Mouse (Mus musculus) neural tube, embryonic 13.5 days (tissue): ENCODE data around the gene Snhg11. TPM values are rescaled to one million over a fixed set of nuclear protein-coding genes. Genes with fewer than 3 reads are reported as not detected.

ENCODE experiments used
- ATAC-seq: fragments of 200-750 bp; cut with Nextera tagmentation; 2 replicates; pipeline ENCODE4 v1.8.0; 2017; ENCODE audit warnings: low read depth, mild to moderate bottlenecking, moderate TSS enrichment, moderate library complexity
- H3K27ac ChIP-seq: fragments of 300-500 bp; sonication (generic); replicated peaks from 2 replicates; pipeline ENCODE4 v1.5.1; 2015; ENCODE audit warnings: moderate library complexity, mild to moderate bottlenecking, inconsistent platforms
- H3K27me3 ChIP-seq: fragments of 300-500 bp; sonication (generic); 2 replicates; pipeline ENCODE4 v1.6.1; 2015; ENCODE audit warnings: mild to moderate bottlenecking, inconsistent platforms
- H3K36me3 ChIP-seq: fragments of 300-500 bp; sonication (generic); 2 replicates; pipeline ENCODE4 v1.6.1; 2015; ENCODE audit warnings: mild to moderate bottlenecking, inconsistent platforms
- H3K4me1 ChIP-seq: fragments of 300-500 bp; sonication (generic); replicated peaks from 2 replicates; pipeline ENCODE4 v1.6.1; 2015; ENCODE audit warnings: inconsistent platforms
- H3K4me2 ChIP-seq: fragments of 300-500 bp; sonication (generic); 2 replicates; pipeline ENCODE4 v1.6.1; 2015; ENCODE audit warnings: inconsistent platforms, mild to moderate bottlenecking, moderate library complexity
- H3K4me3 ChIP-seq: fragments of 300-500 bp; sonication (generic); 2 replicates; pipeline ENCODE4 v1.5.1; 2015; ENCODE audit warnings: mild to moderate bottlenecking, inconsistent platforms
- H3K9ac ChIP-seq: fragments of 300-500 bp; sonication (generic); 2 replicates; pipeline ENCODE4 v1.6.1; 2015; ENCODE audit warnings: moderate library complexity, mild to moderate bottlenecking, inconsistent platforms
- H3K9me3 ChIP-seq: fragments of 300-500 bp; sonication (generic); 2 replicates; pipeline ENCODE4 v1.6.1; 2016; ENCODE audit warnings: inconsistent platforms
- WGBS: fragments of 180-500 bp; shearing (Covaris S2); methylation state at CpG from one replicate; pipeline ENCODE4 v1.1.7; 2015; 5-methylcytosine and 5-hydroxymethylcytosine counted together
- polyA plus RNA-seq: library from polyadenylated mRNA; unstranded; fragments of >200 nt; fragmentation: Nextera tagmentation; extraction: Ambion mirVana; gene quantifications from 2 replicates; pipeline ENCODE4 v1.2.1, GENCODE M21; 2015

The Snhg11 gene
- polyA plus RNA-seq, 1 experiment from 2014 or later = 687 TPM

GRCm38 (mm10) chr2:158356121-158356520, 19.3 kb upstream of the Snhg11 start:
- H3K4me2 ChIP-seq = no peak overlapping the region
- H3K27me3 ChIP-seq = no peaks in the 10 kb centered on the region
- WGBS = 88% methylated on average over 5 of the region's 5 CpGs
- H3K9me3 ChIP-seq = no peaks in the 10 kb centered on the region
- no peak overlapping the region for H3K27ac ChIP-seq
- H3K9ac ChIP-seq = no peak overlapping the region
- ATAC-seq = no peak
- peaks cover 89% of the 10 kb centered on the region for H3K36me3 ChIP-seq
- no peak overlapping the region for H3K4me3 ChIP-seq
- H3K4me1 ChIP-seq = peaks cover 31% of the 10 kb centered on the region

GRCm38 (mm10) chr2:158359757-158360620, 15.4 kb upstream of the Snhg11 start:
- H3K27ac ChIP-seq = 0 out of 2 replicates have a peak overlapping the region, but pooled peaks have one; percentile 82

DNA sequence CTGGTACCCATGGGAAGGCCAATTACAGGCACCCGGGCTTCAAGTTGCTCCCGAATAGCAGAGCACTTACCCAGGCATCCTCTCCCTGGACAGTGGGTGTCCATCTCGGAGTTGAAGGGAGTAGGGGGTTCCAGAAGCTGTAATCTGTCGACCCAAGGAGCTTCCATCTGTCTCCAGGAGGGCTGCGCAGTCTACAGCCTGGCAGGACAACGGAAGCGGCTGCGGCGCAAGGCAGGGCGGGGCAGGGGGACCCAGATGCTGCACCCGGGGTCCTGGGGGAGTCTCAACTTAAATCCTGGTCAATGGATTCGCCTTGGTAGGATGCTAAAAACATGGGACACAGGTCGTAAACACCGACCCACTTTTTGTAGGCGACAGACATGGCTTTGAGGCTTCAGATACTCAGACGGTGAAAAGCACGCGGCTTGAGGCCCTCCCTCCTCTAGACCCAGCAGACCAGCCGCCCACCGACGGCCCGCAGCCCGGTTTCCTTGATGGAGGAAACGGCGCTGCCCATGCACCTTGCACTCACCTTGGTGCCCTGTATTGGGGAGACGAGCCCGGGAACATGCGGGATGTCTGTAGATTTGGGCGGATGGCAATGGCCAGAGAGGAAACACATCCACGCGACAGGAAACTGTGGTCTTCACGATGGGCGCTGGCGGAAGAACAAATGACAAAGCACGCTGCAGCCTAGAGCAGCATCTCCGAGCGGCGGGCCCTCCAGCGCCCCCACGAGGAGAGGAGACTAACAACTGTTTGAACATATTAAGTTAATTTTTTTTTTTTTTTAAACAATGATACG, 14.4 kb upstream of the Snhg11 start:
- no peaks in the 10 kb centered on the region for H3K27me3 ChIP-seq
- under 1% methylated on average over 41 of the region's 41 CpGs for WGBS
- peak; percentile 90 for ATAC-seq

More at GRCm38 (mm10) chr2:158359757-158360620, 15.4 kb upstream of the Snhg11 start:
- WGBS = 73% methylated on average over 12 of the region's 12 CpGs
- Histone ChIP-seq H3K27me3 (no peaks in the 10 kb centered on the region), H3K9ac (peak overlapping the region; percentile 95), H3K36me3 (peaks cover 52% of the 10 kb centered on the region), H3K4me1 (peaks cover 34% of the 10 kb centered on the region), H3K4me3 (peak overlapping the region; percentile 91), H3K4me2 (peak overlapping the region; percentile 90), H3K9me3 (no peaks in the 10 kb centered on the region)
- no peak for ATAC-seq

DNA sequence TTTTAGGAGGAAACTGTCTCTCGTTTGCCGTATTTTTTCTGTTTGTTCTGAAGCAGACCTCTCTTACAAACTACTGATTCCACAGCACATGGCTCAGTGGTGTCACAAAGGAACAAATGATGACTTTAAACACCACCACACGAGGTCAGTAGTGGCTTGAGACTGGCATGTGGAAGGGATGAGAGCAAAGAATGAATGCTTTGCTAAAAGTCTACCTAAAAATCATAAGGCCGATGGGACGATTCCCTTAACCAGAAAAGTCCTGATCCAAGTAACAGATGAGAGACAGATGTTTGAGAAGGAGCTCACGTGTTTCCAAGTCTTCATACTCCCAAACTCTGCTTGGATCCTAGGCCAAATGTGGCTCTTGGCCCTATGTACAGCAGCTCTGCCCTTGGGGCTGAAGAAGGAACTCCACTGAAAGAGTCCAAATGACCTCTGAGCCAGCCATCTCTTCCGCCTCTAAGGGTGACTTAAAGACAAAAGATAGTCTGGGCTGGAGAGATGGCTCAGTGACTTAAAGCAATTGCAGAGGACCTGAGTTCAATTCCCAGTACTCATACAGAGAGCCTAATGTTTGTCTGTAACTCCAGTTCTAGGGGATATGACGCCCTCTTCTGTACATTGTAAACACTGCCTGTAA, 13.6 kb upstream of the Snhg11 start:
- peak overlapping the region; percentile 82 for H3K27ac ChIP-seq
- H3K9me3 ChIP-seq = no peaks in the 10 kb centered on the region
- 41% methylated on average over 8 of the region's 8 CpGs for WGBS
- peaks cover 34% of the 10 kb centered on the region for H3K36me3 ChIP-seq
- peak; percentile 51; the same call in 1 of the 2 replicates for ATAC-seq
- H3K4me2 ChIP-seq = peak overlapping the region; percentile 90
- H3K4me1 ChIP-seq = peaks cover 34% of the 10 kb centered on the region
- H3K27me3 ChIP-seq = no peaks in the 10 kb centered on the region
- peak overlapping the region; percentile 91 for H3K4me3 ChIP-seq
- no peak overlapping the region for H3K9ac ChIP-seq

More for the DNA sequence above, 14.4 kb upstream of the Snhg11 start:
- H3K4me2 ChIP-seq = peak overlapping the region; percentile 90
- peak overlapping the region; percentile 95 for H3K9ac ChIP-seq
- H3K4me1 ChIP-seq = peaks cover 34% of the 10 kb centered on the region
- no peaks in the 10 kb centered on the region for H3K9me3 ChIP-seq
- peak overlapping the region; percentile 91 for H3K4me3 ChIP-seq
- peaks cover 41% of the 10 kb centered on the region for H3K36me3 ChIP-seq
- H3K27ac ChIP-seq = peak overlapping the region; percentile 82

DNA sequence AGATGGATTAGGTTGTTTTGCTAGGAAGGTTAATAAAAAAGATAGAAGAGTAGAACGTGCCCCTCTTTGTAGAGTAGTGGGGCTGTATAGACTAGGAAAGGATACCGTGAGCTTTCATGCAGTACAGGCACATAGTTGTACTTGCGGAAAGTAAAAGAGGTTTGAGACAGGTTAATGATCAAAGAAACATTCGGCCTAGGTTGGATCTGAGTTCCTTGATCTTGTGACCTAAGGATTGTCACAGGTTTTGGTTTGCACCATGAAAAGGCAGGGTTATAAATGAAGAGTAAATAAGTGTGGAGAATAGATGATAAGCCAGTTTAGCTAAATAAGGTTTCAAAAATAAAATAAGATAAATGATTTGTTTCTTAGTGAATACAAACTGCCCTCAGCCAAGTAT, 11.3 kb upstream of the Snhg11 start:
- H3K27ac ChIP-seq = no peak overlapping the region
- no peak overlapping the region for H3K9ac ChIP-seq
- peaks cover 20% of the 10 kb centered on the region for H3K4me1 ChIP-seq
- H3K4me2 ChIP-seq = no peak overlapping the region
- 82% methylated on average over 4 of the region's 4 CpGs for WGBS
- no peaks in the 10 kb centered on the region for H3K27me3 ChIP-seq
- H3K9me3 ChIP-seq = no peaks in the 10 kb centered on the region
- H3K4me3 ChIP-seq = no peak overlapping the region
- no peak for ATAC-seq
- peaks cover 10% of the 10 kb centered on the region for H3K36me3 ChIP-seq

GRCm38 (mm10) chr2:158365099-158365850, 10.2 kb upstream of the Snhg11 start:
- Histone ChIP-seq H3K9ac (no peak overlapping the region), H3K36me3 (no peaks in the 10 kb centered on the region), H3K4me3 (no peak overlapping the region), H3K27me3 (no peaks in the 10 kb centered on the region), H3K4me1 (peaks cover 9% of the 10 kb centered on the region), H3K27ac (no peak overlapping the region), H3K9me3 (no peaks in the 10 kb centered on the region), H3K4me2 (no peak overlapping the region)
- WGBS = 77% methylated on average over 12 of the region's 12 CpGs
- ATAC-seq = no peak

GRCm38 (mm10) chr2:158367654-158368053, 7.8 kb upstream of the Snhg11 start:
- no peak overlapping the region for H3K27ac ChIP-seq
- H3K4me2 ChIP-seq = no peak overlapping the region
- no peaks in the 10 kb centered on the region for H3K9me3 ChIP-seq
- H3K4me3 ChIP-seq = no peak overlapping the region
- ATAC-seq = no peak
- no peaks in the 10 kb centered on the region for H3K27me3 ChIP-seq
- no peaks in the 10 kb centered on the region for H3K4me1 ChIP-seq
- H3K36me3 ChIP-seq = no peaks in the 10 kb centered on the region
- H3K9ac ChIP-seq = no peak overlapping the region
- 91% methylated on average over 5 of the region's 5 CpGs for WGBS

DNA sequence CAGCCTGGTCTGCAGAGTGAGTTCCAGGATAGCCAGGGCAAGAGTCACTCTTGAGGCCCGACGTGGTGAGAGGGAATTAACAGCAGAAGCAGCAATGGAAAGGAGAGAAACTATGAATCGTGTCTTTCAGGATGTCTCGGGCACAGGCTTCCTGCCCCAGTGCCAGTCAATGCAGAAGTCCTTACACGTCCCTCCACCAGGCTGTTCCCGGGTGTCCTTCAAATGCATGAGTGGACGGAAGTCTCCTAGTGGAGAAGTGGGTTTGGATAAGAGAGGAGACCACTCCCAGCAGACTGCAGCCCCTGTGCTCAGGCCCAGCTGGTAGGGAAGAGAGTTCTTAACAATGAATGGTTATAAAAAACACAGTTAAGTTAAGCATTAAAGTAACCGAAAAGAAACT, 7.1 kb upstream of the Snhg11 start:
- no peaks in the 10 kb centered on the region for H3K9me3 ChIP-seq
- no peaks in the 10 kb centered on the region for H3K4me1 ChIP-seq
- no peak overlapping the region for H3K4me2 ChIP-seq
- H3K36me3 ChIP-seq = no peaks in the 10 kb centered on the region
- H3K4me3 ChIP-seq = no peak overlapping the region
- peaks cover under 1% of the 10 kb centered on the region; the same call in 1 of the 2 replicates for H3K27me3 ChIP-seq
- no peak overlapping the region for H3K27ac ChIP-seq
- 95% methylated on average over 8 of the region's 8 CpGs for whole genome bisulfite sequencing
- no peak for ATAC-seq
- no peak overlapping the region for H3K9ac ChIP-seq

DNA sequence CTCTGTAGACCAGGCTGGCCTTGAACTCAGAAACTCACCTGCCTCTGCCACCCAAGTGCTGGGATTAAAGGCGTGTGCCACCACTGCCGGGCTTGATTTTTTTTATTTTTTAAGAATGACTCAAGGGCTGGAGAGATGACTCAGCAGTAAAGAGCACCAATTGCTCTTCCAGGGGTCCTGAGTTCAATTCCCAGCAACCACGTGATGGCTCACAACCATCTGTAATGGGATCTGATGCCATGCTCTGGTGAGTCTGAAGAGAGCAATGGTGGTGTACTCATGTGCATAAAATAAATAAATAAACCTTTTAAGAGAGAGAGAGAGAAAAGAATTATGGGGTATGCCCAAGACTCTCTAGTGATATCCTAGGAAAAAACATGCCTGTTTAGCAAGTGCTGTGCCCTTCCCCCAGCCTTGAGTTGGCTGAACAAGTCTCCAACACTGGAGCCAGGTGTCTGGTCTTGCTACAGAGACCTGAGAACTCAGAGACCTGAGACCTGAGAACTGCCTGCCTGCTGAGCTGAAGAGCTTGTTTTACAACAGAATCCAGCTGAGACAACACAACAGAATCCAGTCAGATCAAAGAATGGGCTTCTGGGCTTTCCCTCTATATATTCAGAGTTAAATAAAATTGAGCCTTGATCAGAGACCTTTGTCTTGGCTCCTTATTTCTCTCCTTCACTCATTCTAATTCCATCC, 5.8 kb upstream of the Snhg11 start:
- Histone ChIP-seq H3K4me1 (no peaks in the 10 kb centered on the region), H3K27ac (no peak overlapping the region), H3K36me3 (no peaks in the 10 kb centered on the region), H3K4me2 (no peak overlapping the region), H3K4me3 (no peak overlapping the region), H3K27me3 (peaks cover 12% of the 10 kb centered on the region), H3K9me3 (no peaks in the 10 kb centered on the region), H3K9ac (no peak overlapping the region)
- no peak for ATAC-seq
- 80% methylated on average over 3 of the region's 3 CpGs for WGBS

DNA sequence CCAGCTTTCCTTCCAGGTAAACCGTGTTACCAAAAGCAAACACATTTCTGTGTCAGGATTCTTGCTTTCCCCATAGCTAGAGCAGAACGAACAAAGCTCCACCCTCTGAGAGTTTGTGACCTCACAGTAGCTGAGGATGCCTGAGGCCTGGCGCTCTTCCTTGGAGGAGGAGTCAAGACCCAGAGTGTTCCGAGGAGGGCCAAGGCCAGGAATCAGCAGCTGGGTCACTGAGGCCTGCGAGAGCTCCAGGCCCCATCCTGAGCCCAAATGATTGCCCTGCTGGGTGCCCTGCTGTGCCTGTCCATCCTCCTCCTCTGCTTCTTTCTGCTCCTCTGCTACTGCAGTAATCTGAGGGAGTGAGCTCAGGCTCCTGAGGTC, 5.3 kb upstream of the Snhg11 start:
- 14% methylated on average over 5 of the region's 5 CpGs for WGBS
- no peak for ATAC-seq
- Histone ChIP-seq H3K36me3 (no peaks in the 10 kb centered on the region), H3K27me3 (peaks cover 18% of the 10 kb centered on the region), H3K4me2 (no peak overlapping the region), H3K9me3 (no peaks in the 10 kb centered on the region), H3K4me3 (no peak overlapping the region), H3K27ac (no peak overlapping the region), H3K4me1 (peaks cover 3% of the 10 kb centered on the region; the same call in 1 of the 2 replicates), H3K9ac (no peak overlapping the region)

- H3K4me3 ChIP-seq = no peak overlapping the region
- no peak overlapping the region for H3K27ac ChIP-seq
- ATAC-seq = no peak
- 80% methylated on average over 5 of the region's 5 CpGs for WGBS
- peaks cover 21% of the 10 kb centered on the region for H3K27me3 ChIP-seq
- H3K4me1 ChIP-seq = peaks cover 16% of the 10 kb centered on the region; the same call in 1 of the 2 replicates
- no peaks in the 10 kb centered on the region for H3K9me3 ChIP-seq
- H3K9ac ChIP-seq = no peak overlapping the region
- peaks cover 6% of the 10 kb centered on the region; the same call in 1 of the 2 replicates for H3K36me3 ChIP-seq
- no peak overlapping the region for H3K4me2 ChIP-seq
Measured at GRCm38 (mm10) chr2:158373061-158373460, 2.4 kb upstream of the Snhg11 start.
